17 mouse cellular contexts compared by ENCODE assay signal in genomic region chr15:27992596-27992995, GRCm38 (mm10). TPM values are rescaled to one million over a fixed set of nuclear protein-coding genes. Genes with fewer than 3 reads are reported as not detected.
DNase-seq lines count a peak whose midpoint lies in the region; ATAC-seq lines count a peak whose summit lies in the region.
"Had no signal": no experiment of that assay in that cellular context is flagged by ENCODE, and none has a peak within 500 bp of the region (broad histone marks: within the 10 kb centered on the region; RNA-seq: fewer than 3 reads in every experiment).

No protein-coding gene starts in this region.

- no peaks in the 10 kb centered on the region for H3K27me3 ChIP-seq in kidney, embryonic 14.5 days (ENCODE audit: control insufficient read depth, insufficient read depth, low read length)
- H3K27me3 ChIP-seq: hindbrain, embryonic 13.5 days; liver, embryonic 13.5 days; neural tube, embryonic 15.5 days had no signal

- peak; percentile 17; the same call in 1 of the 2 replicates for ATAC-seq in frontal cortex, adult (ENCODE audit: low TSS enrichment)
- 0 out of 2 replicates have a peak, but pooled peaks have one; percentile 3 for ATAC-seq in kidney, embryonic 14.5 days (ENCODE audit: low FRiP score, low TSS enrichment)

- no peak overlapping the region for H3K27ac ChIP-seq in kidney, embryonic 14.5 days (ENCODE audit: low read depth, low read length)
- H3K27ac ChIP-seq: hindbrain, embryonic 13.5 days; liver, embryonic 13.5 days; neural tube, embryonic 15.5 days had no signal

- 23% methylated on average over 5 of the region's 5 CpGs for WGBS in kidney, embryonic 14.5 days

- peaks cover 62% of the 10 kb centered on the region for H3K4me1 ChIP-seq in kidney, embryonic 14.5 days (ENCODE audit: control insufficient read depth, insufficient read depth, low read length)

- H3K9me3 ChIP-seq in kidney, embryonic 14.5 days (ENCODE audit: control insufficient read depth, low read length), result no peaks in the 10 kb centered on the region
- H3K9me3 ChIP-seq: hindbrain, embryonic 13.5 days; liver, embryonic 13.5 days; megakaryocyte, embryonic 14.5 days; neural tube, embryonic 15.5 days had no signal

- no peak for DNase-seq in frontal cortex, postnatal 14 days (ENCODE audit: low spot score in 2 of 2)
- DNase-seq in kidney, postnatal 10 days, result no peak
- DNase-seq in lung, postnatal 36 days, result peak; percentile 22
- DNase-seq in lung, postnatal 4 days, result no peak
- DNase-seq in MN1 (ENCODE audit: low spot score), result no peak
- no peak for DNase-seq in left cerebral cortex, adult 18-20 months (ENCODE audit: low spot score in 2 of 2)
- DNase-seq: cerebellum, adult 9-10 months; embryo, embryonic 11 days; layer of hippocampus, postnatal 36 days; liver, embryonic 13.5 days; retina, postnatal 1 day; thymus, postnatal 36 days had no signal

- H3K4me3 ChIP-seq in kidney, embryonic 14.5 days (ENCODE audit: low read length), result no peak overlapping the region
- H3K4me3 ChIP-seq: hindbrain, embryonic 13.5 days; liver, embryonic 13.5 days; megakaryocyte, embryonic 14.5 days; neural tube, embryonic 15.5 days had no signal

- no peak overlapping the region for H3K9ac ChIP-seq in kidney, embryonic 14.5 days (ENCODE audit: low read depth, low read length)
- H3K9ac ChIP-seq: hindbrain, embryonic 13.5 days; liver, embryonic 13.5 days; neural tube, embryonic 15.5 days had no signal

- H3K4me2 ChIP-seq in kidney, embryonic 14.5 days (replicated peaks; ENCODE audit: low read depth, low read length), result no peak overlapping the region
- H3K4me2 ChIP-seq: hindbrain, embryonic 13.5 days; liver, embryonic 13.5 days; neural tube, embryonic 15.5 days had no signal

- no peaks in the 10 kb centered on the region for H3K36me3 ChIP-seq in kidney, embryonic 14.5 days (ENCODE audit: control insufficient read depth, insufficient read depth, low read length)
- H3K36me3 ChIP-seq: liver, embryonic 13.5 days; neural tube, embryonic 15.5 days had no signal

RNA-seq across cellular contexts. Expression of gene Trio, which starts 33.1 kb away (rescaled TPM):
- polyA plus RNA-seq in kidney, embryonic 14.5 days (2014; fragmentation: Nextera tagmentation; extraction: Ambion mirVana), result 37.8 and 42.1 TPM in 2 replicates
- total RNA-seq in left cerebral cortex, adult 18-20 months (2021), result 100 to 1,000 TPM; 207 to 235 TPM
